Mouse (Mus musculus) layer of hippocampus, adult 8-10 months (tissue): ENCODE data around the gene Serpinb1a. TPM values are rescaled to one million over a fixed set of nuclear protein-coding genes. Genes with fewer than 3 reads are reported as not detected.

Experiments
- DNase-seq, 2 experiments: peaks; one replicate each; pipeline ENCODE4 v3.0.0; 2022; ENCODE audit warnings: low spot score in 2 of 2
- total RNA-seq, 4 experiments: library from RNA; stranded (reverse); gene quantifications; 2 replicates each; pipeline ENCODE4 v1.2.4; 2022

Serpinb1a gene
- total RNA-seq, 4 experiments from 2014 or later = 3.8 to 10.8 (median 6.7) TPM

GRCm38 (mm10) chr13:32839314-32839713 lies 11.7 kb downstream of the Serpinb1a start:
- no peak for DNase-seq

- no peak for DNase-seq
Observed at GRCm38 (mm10) chr13:32834513-32834912, 16.5 kb downstream of the Serpinb1a start.

GRCm38 (mm10) chr13:32833237-32833636 lies 17.7 kb downstream of the Serpinb1a start:
- DNase-seq = no peak

DNA sequence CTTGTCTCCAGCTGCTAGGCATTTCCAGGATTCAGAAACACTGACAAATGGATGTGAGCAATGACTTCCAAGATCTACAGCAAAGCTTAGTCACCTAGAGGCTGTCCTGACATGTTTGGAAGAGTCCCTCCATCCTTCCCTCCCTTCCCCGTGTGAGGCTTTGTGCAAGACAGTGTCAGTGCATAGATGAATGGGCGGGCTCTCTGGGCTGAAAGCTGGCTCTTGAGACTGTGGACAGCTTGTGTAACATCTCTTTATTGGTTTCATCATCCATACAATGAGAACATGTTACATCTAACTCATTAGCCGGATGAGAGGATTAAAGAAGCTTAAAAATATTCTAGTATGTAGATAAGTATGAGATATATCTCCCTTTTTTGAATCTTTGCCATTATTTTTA lies 18.2 kb downstream of the Serpinb1a start:
- no peak for DNase-seq

GRCm38 (mm10) chr13:32831505-32832273 lies 19.3 kb downstream of the Serpinb1a start:
- no peak for DNase-seq

DNA sequence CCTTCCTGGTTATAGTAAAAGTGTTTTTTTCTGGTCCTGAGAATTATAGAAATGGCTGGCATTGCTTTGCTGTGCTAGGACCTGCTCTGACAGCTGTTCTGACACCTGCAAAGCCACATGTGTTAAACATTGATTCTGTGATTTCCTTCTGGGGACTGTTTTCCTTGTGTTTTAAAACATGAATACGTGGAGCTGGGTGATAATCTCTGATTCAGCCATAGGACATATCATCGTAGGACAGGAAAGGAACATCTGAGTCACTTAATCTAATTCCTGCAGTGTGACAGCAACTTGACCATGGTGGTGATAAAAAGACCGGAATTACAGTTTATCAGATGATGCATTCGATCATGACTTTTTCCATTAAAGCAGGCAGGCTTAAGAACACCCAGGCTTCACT lies 22.1 kb downstream of the Serpinb1a start:
- DNase-seq = no peak

DNA sequence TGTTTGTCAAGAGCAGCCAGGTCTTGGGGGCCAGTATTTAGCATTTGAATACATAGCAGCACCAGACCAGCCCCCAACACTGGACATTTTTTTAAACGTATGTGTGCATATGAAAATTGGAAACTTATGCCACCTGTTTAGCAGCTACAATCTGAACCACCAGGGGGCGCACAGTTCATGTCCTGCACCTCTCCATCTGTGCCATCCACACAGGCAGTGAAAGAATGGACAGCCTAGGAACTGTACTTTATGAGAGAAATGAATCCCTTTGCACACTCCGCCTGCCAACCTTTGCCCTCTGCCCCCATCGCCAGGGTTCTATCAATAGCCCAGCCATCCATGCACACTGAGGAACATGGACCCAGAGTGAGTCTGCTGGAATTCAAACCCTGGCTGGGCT lies 23.0 kb downstream of the Serpinb1a start:
- DNase-seq = peak in 1 of 2 experiments; percentile 63

DNA sequence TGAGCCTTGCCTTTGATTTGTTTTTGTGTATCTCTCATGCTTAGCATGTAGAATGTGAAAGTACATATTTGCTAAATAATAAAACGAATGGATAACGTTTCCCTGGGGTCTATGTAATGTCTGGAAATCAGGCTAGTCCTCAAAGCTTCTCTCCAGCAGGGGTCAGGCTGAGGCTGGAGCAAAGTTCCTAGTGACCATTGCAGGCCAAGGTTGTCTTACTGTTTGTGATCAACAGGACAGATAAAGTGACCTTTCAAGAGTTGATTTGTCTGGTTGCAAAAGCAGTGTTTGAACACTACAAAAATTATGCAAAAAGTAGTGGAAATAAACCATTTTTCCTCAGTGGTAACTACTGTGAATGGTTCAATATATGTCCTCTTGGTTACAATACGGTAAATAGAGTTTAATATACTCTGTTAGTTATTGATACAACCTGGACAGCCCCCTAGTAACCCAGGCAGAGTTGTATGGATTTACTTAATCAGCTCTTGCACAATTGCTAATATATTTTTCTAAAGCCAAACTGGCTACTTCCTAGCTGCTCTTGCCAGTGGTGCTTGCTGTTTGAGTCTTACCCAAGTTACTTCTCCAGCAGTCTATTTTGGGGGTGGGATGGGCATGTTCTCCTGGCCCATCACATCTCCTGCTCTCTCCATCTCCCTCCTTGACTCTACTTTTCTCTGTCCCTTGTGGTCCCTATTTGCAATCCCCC lies 23.7 kb downstream of the Serpinb1a start:
- DNase-seq = no peak

GRCm38 (mm10) chr13:32825546-32825945 lies 25.4 kb downstream of the Serpinb1a start:
- DNase-seq = no peak

- DNase-seq = no peak
Observed at GRCm38 (mm10) chr13:32824377-32825330, 26.3 kb downstream of the Serpinb1a start.

DNA sequence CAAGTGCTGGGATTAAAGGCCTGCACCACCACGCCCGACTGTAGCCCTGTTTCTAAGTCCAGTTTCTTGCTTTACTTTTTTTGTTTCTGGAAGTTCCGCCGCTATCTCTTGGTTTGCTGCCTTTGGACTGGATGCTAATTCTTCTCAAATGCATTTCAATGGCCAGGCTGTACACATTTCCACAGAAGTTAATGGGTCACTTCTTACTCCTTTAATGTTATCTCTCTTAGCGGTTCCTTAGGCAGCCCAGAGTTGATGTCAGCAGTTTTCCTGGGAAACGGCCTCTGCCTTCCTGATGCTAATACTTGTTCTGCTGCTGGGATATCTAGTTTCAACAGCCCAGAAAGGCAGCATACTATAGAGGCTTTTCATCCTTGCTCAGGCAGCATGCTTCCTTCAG lies 27.9 kb downstream of the Serpinb1a start:
- DNase-seq = no peak

DNA sequence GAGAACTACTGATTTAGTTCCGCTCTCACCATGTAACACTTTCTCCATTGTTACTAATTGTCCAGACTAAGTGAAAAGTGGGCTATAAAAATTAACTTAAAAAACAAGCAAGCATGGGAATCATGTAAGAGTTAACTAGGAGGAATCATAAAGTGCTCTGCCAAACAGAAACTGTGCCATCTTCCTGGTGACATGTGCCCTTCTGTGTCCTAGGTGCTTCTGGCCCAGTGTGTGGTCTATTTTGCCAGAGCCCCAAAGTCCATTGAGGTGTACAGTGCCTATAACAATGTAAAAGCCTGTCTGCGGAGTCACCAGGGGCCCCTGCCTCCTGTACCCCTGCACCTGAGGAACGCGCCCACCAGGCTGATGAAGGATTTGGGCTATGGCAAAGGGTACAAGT lies 29.3 kb downstream of the Serpinb1a start:
- DNase-seq = no peak

- DNase-seq = no peak
Observed at GRCm38 (mm10) chr13:32819926-32820325, 31.1 kb downstream of the Serpinb1a start.

GRCm38 (mm10) chr13:32819241-32819640 lies 31.7 kb downstream of the Serpinb1a start:
- no peak for DNase-seq

- DNase-seq = no peak
Observed at GRCm38 (mm10) chr13:32807624-32808023, 43.4 kb downstream of the Serpinb1a start.

GRCm38 (mm10) chr13:32806820-32807219 lies 44.2 kb downstream of the Serpinb1a start:
- DNase-seq = no peak

- DNase-seq = no peak
Observed at GRCm38 (mm10) chr13:32803701-32804345, 47.2 kb downstream of the Serpinb1a start.

GRCm38 (mm10) chr13:32802259-32803081 lies 48.5 kb downstream of the Serpinb1a start, which contains the start of gene D930007J09Rik:
Gene D930007J09Rik (minus strand): TSS chr13:32802849.
- peak; percentile 31 to 36 for DNase-seq

DNA sequence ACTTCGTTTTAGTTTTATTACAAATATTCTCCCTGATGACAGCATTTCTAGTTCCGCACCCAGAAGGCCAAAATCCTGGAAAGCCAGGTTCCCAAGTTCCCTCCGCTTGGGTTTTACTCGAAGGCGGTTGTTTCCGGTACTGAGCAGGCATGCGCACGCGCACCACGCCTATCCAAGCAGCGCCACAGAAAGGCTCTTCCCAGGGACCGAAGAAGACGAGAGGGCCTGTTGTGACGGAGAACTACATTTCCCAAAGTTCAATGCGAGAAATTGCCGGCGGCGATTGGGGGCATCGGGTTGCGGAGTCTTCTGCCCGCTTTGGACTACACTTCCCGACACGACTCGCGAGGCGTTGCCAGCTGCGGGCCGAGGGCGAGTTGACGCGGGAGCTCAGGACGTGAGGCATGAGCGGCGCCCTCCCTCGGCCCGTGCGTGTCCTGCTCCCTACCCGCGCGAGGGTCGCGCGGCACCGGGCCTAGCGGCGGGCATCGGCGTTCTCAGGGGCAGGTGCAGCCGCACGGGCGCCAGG lies 49.2 kb downstream of the Serpinb1a start, which contains the start of gene Wrnip1:
Wrnip1 (plus strand) TSS at position 346 of the 529 bp plus-strand sequence.
- DNase-seq = peak; percentile 99

DNA sequence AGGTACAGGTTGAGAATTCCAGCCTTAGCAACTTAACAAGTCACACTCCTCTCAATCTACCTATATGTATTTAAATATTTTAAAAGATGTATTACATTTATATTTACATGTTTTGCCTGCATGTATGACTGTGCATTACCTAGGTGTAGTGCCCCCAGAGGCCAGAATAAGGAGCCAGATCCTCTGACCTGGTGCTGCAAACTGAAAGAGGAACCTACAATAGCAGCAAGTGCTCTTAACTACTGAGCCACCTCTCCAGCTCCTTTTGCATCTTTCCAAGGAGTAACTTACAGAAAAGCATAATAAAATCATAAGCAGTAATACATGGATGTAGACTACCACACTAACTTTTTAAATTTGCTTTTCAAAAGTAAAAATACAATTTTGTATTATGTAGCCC lies 50.1 kb downstream of the Serpinb1a start:
- DNase-seq = no peak
